Mouse (Mus musculus) embryonic facial prominence, embryonic 13.5 days (tissue): ENCODE results near the gene Cyp39a1. TPM values are rescaled to one million over a fixed set of nuclear protein-coding genes. Genes with fewer than 3 reads are reported as not detected.

Experiments
- ATAC-seq: fragments of 200-750 bp; cut with Nextera tagmentation; 2 replicates; pipeline ENCODE4 v1.8.0; 2017; ENCODE audit warnings: low read depth; ENCODE audit not compliant: insufficient number of reproducible peaks, insufficient read depth, low FRiP score, low TSS enrichment
- H3K27ac ChIP-seq: fragments of 300-500 bp; sonication (generic); 2 replicates; pipeline ENCODE4 v1.5.1; 2015; ENCODE audit warnings: moderate library complexity, mild to moderate bottlenecking, inconsistent platforms
- H3K27me3 ChIP-seq: fragments of 300-500 bp; sonication (generic); 2 replicates; pipeline ENCODE4 v1.6.1; 2015; ENCODE audit warnings: mild to moderate bottlenecking, inconsistent platforms
- H3K36me3 ChIP-seq: fragments of 300-500 bp; sonication (generic); 2 replicates; pipeline ENCODE4 v1.6.1; 2015; ENCODE audit warnings: mild to moderate bottlenecking, inconsistent platforms
- H3K4me1 ChIP-seq: fragments of 300-500 bp; sonication (generic); 2 replicates; pipeline ENCODE4 v1.6.1; 2015; ENCODE audit warnings: inconsistent platforms
- H3K4me2 ChIP-seq: fragments of 300-500 bp; sonication (generic); 2 replicates; pipeline ENCODE4 v1.6.1; 2015; ENCODE audit warnings: moderate library complexity, mild to moderate bottlenecking, inconsistent platforms
- H3K4me3 ChIP-seq: fragments of 300-500 bp; sonication (generic); 2 replicates; pipeline ENCODE4 v1.5.1; 2015; ENCODE audit warnings: mild to moderate bottlenecking, inconsistent platforms
- H3K9ac ChIP-seq: fragments of 300-500 bp; sonication (generic); 2 replicates; pipeline ENCODE4 v1.6.1; 2015; ENCODE audit warnings: mild to moderate bottlenecking, inconsistent platforms
- H3K9me3 ChIP-seq: fragments of 300-500 bp; sonication (generic); 2 replicates; pipeline ENCODE4 v1.6.1; 2016; ENCODE audit warnings: inconsistent platforms
- WGBS: fragments of 180-500 bp; shearing (Covaris S2); methylation state at CpG from one replicate; pipeline ENCODE4 v1.1.7; 2015; ENCODE audit warnings: mixed read lengths; 5-methylcytosine and 5-hydroxymethylcytosine counted together
- polyA plus RNA-seq: library from polyadenylated mRNA; unstranded; fragments of >200 nt; fragmentation: Nextera tagmentation; extraction: Ambion mirVana; gene quantifications from 2 replicates; pipeline ENCODE4 v1.2.1, GENCODE M21; 2015

The Cyp39a1 gene
- 27.3 and 29.2 TPM in 2 replicates for polyA plus RNA-seq

DNA sequence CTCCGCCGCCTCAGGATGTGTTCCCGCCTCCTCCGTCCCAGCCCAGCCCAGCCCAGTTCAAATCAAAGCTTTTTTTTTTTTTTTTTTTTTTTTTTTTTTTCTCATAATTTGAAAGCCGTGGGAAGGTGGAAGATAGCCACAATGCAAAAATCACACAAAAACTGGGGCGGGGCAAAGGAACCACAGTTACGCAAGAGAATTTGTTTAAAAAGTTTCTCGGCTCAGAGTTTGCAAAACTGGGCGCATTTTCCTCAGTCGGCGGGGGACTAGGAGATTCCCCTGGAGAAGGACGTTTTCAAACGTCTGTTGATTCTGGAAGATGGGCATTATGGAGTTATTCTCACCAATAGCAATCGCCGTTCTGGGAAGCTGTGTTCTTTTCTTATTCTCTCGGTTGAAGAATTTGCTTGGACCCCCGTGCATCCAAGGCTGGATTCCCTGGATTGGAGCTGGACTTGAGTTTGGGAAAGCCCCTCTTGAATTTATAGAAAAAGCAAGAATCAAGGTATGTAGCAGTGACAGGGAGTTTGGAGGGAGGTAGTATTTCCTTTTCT lies at the start of gene Cyp39a1:
Gene Cyp39a1, plus strand, starts transcription at position 136 of the 554 bp plus-strand sequence.
- WGBS, result under 1% methylated on average over 17 of the region's 17 CpGs
- Histone ChIP-seq H3K4me1 (peaks cover 27% of the 10 kb centered on the region), H3K4me3 (peak within 1 kb of the TSS; percentile 93), H3K9me3 (no peaks in the 10 kb centered on the region), H3K4me2 (peak within 1 kb of the TSS; percentile 85), H3K36me3 (peaks cover 2% of the 10 kb centered on the region; the same call in 1 of the 2 replicates), H3K9ac (peak within 1 kb of the TSS; percentile 86), H3K27ac (peak within 1 kb of the TSS; percentile 71), H3K27me3 (no peaks in the 10 kb centered on the region)
- ATAC-seq, result no peak

DNA sequence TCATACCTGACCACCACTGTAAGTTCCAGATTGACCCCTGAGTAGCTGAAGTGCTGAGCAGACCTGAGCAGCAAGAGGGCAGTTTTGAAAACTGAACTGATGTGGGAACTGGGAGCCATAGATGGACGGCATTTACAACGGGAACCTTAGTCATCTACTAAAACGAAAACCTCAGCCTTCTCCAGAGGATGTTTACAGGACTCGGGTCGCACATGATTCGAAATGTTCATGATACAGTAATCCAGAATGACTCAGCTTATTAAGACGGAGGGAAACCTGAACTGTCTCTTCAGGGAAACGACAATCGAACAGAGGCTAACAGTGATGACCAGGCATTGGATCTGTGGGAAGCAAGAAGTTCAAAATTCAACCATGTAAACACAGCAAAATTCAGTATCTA lies 48.1 kb upstream of the Cyp39a1 start:
- H3K27ac ChIP-seq, result no peak overlapping the region
- H3K27me3 ChIP-seq, result no peaks in the 10 kb centered on the region
- H3K4me2 ChIP-seq, result no peak overlapping the region
- ATAC-seq, result no peak
- H3K4me3 ChIP-seq, result no peak overlapping the region
- H3K4me1 ChIP-seq, result no peaks in the 10 kb centered on the region
- WGBS, result 83% methylated on average over 9 of the region's 9 CpGs
- no peaks in the 10 kb centered on the region for H3K9me3 ChIP-seq
- H3K9ac ChIP-seq, result no peak overlapping the region
- H3K36me3 ChIP-seq, result no peaks in the 10 kb centered on the region

GRCm38 (mm10) chr17:43622076-43622475 lies 45.1 kb upstream of the Cyp39a1 start:
- Histone ChIP-seq H3K4me1 (no peaks in the 10 kb centered on the region), H3K27ac (no peak overlapping the region), H3K36me3 (no peaks in the 10 kb centered on the region), H3K27me3 (peaks cover 3% of the 10 kb centered on the region), H3K4me3 (no peak overlapping the region), H3K4me2 (no peak overlapping the region), H3K9me3 (no peaks in the 10 kb centered on the region; the same call in 1 of the 2 replicates), H3K9ac (no peak overlapping the region)
- WGBS, result 84% methylated on average over 10 of the region's 10 CpGs
- no peak for ATAC-seq

- Histone ChIP-seq H3K27me3 (peaks cover 51% of the 10 kb centered on the region), H3K4me1 (peaks cover 20% of the 10 kb centered on the region), H3K9ac (no peak overlapping the region), H3K4me2 (no peak overlapping the region), H3K9me3 (peaks cover 5% of the 10 kb centered on the region), H3K27ac (no peak overlapping the region), H3K4me3 (no peak overlapping the region), H3K36me3 (no peaks in the 10 kb centered on the region)
- 89% methylated on average over 10 of the region's 10 CpGs for WGBS
- ATAC-seq, result no peak
These were observed 39.0 kb upstream of the Cyp39a1 start for GRCm38 (mm10) chr17:43628246-43628645.

DNA sequence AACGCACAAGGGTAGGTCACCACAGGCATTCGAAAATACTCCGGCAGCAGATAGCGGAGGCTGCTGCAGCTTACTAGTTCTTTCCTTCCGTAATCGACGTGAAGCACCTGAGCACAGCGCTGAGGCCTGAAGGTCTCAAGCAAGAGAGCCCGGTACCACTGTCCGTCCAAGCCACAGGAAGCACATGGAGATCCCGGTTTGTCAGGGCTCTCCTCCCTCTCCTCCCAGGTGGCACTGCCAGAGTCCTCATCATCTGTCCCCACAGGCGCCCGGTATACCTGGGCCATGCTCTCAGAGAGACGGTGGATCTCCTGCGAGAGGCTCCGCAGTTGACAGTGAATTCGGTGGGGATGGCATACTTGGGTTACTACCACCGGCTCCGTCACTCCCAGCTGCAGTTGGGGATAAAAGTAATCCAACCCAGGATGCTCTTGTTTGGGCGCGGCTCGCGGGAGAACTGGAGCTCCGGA lies 38.2 kb upstream of the Cyp39a1 start:
- Histone ChIP-seq H3K36me3 (no peaks in the 10 kb centered on the region), H3K9ac (peak overlapping the region; percentile 53; the same call in 1 of the 2 replicates), H3K4me2 (peak overlapping the region; percentile 87), H3K27ac (no peak overlapping the region), H3K4me1 (peaks cover 20% of the 10 kb centered on the region), H3K9me3 (peaks cover 5% of the 10 kb centered on the region), H3K4me3 (peak overlapping the region; percentile 48), H3K27me3 (peaks cover 51% of the 10 kb centered on the region)
- 20% methylated on average over 24 of the region's 24 CpGs for WGBS
- no peak for ATAC-seq

DNA sequence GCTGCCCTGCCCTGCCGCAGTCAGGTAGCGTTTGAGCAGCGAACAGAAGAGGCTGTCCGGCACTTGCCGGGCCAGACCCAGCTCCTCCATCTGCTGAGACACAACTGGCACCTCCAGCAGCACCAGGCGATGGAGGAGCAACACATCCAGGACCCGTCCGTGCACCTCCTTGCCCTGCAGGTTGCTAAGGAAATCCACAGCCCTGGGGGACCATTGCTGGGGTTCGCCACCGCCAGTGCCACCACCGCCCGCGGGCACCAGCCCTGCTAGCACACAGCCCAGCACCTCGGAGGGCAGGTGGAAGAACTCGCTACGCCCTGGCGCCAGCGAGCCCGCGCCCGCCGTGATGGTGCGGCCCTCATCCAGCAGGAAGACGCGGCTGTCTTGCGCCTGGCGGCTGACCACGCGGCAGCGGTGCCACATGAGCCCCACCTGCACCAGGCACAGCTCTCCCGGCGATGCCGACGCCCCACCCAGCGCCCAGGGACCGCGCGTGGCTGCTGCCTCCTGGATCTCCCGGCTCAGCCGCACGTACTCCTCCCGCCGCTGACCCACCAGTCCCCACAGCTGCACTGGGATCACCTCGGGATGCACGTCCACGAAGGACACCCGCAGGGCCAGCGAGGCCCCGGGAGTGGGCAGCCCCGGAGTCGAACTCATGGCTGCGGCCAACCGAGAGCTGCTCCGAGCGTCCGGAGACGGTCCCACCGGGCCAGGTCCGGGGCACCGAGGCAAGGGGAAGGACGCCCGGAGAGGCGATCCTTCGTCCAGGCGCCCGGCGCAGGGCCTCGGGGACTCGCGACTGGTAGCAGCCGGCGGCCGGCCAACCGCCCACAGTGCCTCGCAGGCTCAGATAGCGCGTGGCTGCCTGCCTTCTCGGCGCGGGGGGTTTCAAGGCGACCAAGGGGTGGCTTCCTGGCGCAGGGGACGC lies 37.5 kb upstream of the Cyp39a1 start, which contains the start of gene Tdrd6:
Gene Tdrd6, minus strand, starts transcription at position 804 of the 931 bp plus-strand sequence.
- H3K9ac ChIP-seq, result peak within 1 kb of the TSS; percentile 53
- WGBS, result 2% methylated on average over 76 of the region's 83 CpGs
- H3K9me3 ChIP-seq, result peaks cover 5% of the 10 kb centered on the region
- no peak within 1 kb of the TSS for H3K27ac ChIP-seq
- ATAC-seq, result peak; percentile 52; the same call in 1 of the 2 replicates
- no peaks in the 10 kb centered on the region for H3K36me3 ChIP-seq
- peaks cover 51% of the 10 kb centered on the region for H3K27me3 ChIP-seq
- H3K4me1 ChIP-seq, result peaks cover 20% of the 10 kb centered on the region
- peak within 1 kb of the TSS; percentile 48 for H3K4me3 ChIP-seq
- H3K4me2 ChIP-seq, result peak within 1 kb of the TSS; percentile 87

GRCm38 (mm10) chr17:43630427-43630760 lies 36.8 kb upstream of the Cyp39a1 start:
- WGBS, result 42% methylated on average over 13 of the region's 13 CpGs
- Histone ChIP-seq H3K27me3 (peaks cover 51% of the 10 kb centered on the region), H3K4me3 (peak overlapping the region; percentile 48), H3K4me1 (peaks cover 20% of the 10 kb centered on the region), H3K36me3 (no peaks in the 10 kb centered on the region), H3K9ac (peak overlapping the region; percentile 53; the same call in 1 of the 2 replicates), H3K4me2 (peak overlapping the region; percentile 87), H3K27ac (no peak overlapping the region), H3K9me3 (peaks cover 5% of the 10 kb centered on the region)
- ATAC-seq, result no peak

DNA sequence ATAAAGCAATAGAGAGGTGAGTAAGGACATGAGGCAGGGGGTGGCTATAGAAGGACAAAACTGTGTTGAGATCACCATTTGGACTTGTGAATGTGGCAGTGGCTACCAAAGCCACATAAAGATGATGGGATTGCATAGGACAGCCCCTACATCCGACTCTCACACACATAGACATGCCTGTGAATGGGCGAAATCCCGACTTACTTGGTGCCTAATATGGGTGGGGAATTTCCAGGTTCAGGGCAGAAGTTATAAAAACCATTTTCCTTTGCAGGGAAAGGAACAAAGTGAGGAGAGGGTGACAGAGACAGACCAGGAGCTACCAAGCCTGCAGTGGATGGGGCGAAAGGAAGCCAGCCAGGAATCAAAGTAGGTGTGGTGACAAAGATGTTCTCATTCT lies 30.1 kb upstream of the Cyp39a1 start:
- Histone ChIP-seq H3K27ac (no peak overlapping the region), H3K4me1 (no peaks in the 10 kb centered on the region), H3K4me3 (no peak overlapping the region), H3K9ac (no peak overlapping the region), H3K36me3 (peaks cover 8% of the 10 kb centered on the region; the same call in 1 of the 2 replicates), H3K27me3 (no peaks in the 10 kb centered on the region), H3K9me3 (no peaks in the 10 kb centered on the region), H3K4me2 (no peak overlapping the region)
- ATAC-seq, result no peak
- WGBS, result 95% methylated on average over 4 of the region's 4 CpGs

GRCm38 (mm10) chr17:43640825-43641224 lies 26.4 kb upstream of the Cyp39a1 start:
- Histone ChIP-seq H3K27ac (no peak overlapping the region), H3K9ac (no peak overlapping the region), H3K4me3 (no peak overlapping the region), H3K4me1 (no peaks in the 10 kb centered on the region), H3K9me3 (no peaks in the 10 kb centered on the region), H3K27me3 (no peaks in the 10 kb centered on the region), H3K36me3 (peaks cover 28% of the 10 kb centered on the region), H3K4me2 (no peak overlapping the region)
- WGBS, result 87% methylated on average over 1 of the region's 1 CpGs
- ATAC-seq, result no peak

GRCm38 (mm10) chr17:43643191-43643590 lies 24.0 kb upstream of the Cyp39a1 start:
- WGBS, result 82% methylated on average over 7 of the region's 7 CpGs
- Histone ChIP-seq H3K4me2 (no peak overlapping the region), H3K27me3 (no peaks in the 10 kb centered on the region), H3K27ac (no peak overlapping the region), H3K9ac (no peak overlapping the region), H3K4me1 (no peaks in the 10 kb centered on the region), H3K9me3 (no peaks in the 10 kb centered on the region), H3K4me3 (no peak overlapping the region), H3K36me3 (peaks cover 43% of the 10 kb centered on the region)
- no peak for ATAC-seq

GRCm38 (mm10) chr17:43644375-43644774 lies 22.9 kb upstream of the Cyp39a1 start:
- ATAC-seq, result no peak
- Histone ChIP-seq H3K9ac (no peak overlapping the region), H3K9me3 (no peaks in the 10 kb centered on the region), H3K4me3 (no peak overlapping the region), H3K27me3 (no peaks in the 10 kb centered on the region), H3K4me1 (no peaks in the 10 kb centered on the region), H3K4me2 (no peak overlapping the region), H3K27ac (no peak overlapping the region), H3K36me3 (peaks cover 46% of the 10 kb centered on the region)
- WGBS, result 69% methylated on average over 7 of the region's 7 CpGs
